Mouse (Mus musculus) gastrocnemius, postnatal 10 days (tissue): ENCODE measurements around the gene BC005537. TPM values are rescaled to one million over a fixed set of nuclear protein-coding genes. Genes with fewer than 3 reads are reported as not detected.
A peak's percentile ranks its signal among the peaks of the same experiment; 100 is the strongest.
"Not testable (repeated sequence)": the region's sequence is repeated elsewhere in the genome, so short reads cannot be mapped to it uniquely, and the experiment has no call there.

Experiments used
- DNase-seq: peaks from one replicate; pipeline ENCODE4 v3.0.0; 2021; ENCODE audit warnings: mixed read lengths
- long read RNA-seq, 2 experiments: library from polyadenylated mRNA; stranded (forward); transcript quantifications; one replicate each; pipeline ENCODE4 v2.0.0; 2021
- total RNA-seq, 2 experiments: library from RNA; stranded (reverse); gene quantifications; 2 replicates each; pipeline ENCODE4 v1.2.3; 2021

The BC005537 gene
- 10 to 100 TPM; 61.1 to 71.3 TPM for total RNA-seq
- long read RNA-seq, experiment 1, full-length matches to known transcripts: 17 of 21 reads
- long read RNA-seq, experiment 1, partial matches to known transcripts: 0 of 21 reads
- long read RNA-seq, experiment 1, other reads (novel, unspliced or antisense): 4 of 21 reads
- long read RNA-seq, experiment 2, full-length matches to known transcripts: 15 of 18 reads
- long read RNA-seq, experiment 2, partial matches to known transcripts: 1 of 18 reads
- long read RNA-seq, experiment 2, other reads (novel, unspliced or antisense): 2 of 18 reads

- peak; percentile 69 for DNase-seq
Measured at GRCm38 (mm10) chr13:24801308-24801921, at the start of gene BC005537. TSS of gene BC005537 (plus strand) at chr13:24801657.

GRCm38 (mm10) chr13:24756756-24757155 is 44.7 kb upstream of the BC005537 start:
- DNase-seq: no peak

GRCm38 (mm10) chr13:24757820-24758564 is 43.5 kb upstream of the BC005537 start:
- DNase-seq: no peak

GRCm38 (mm10) chr13:24759451-24759850 is 42.0 kb upstream of the BC005537 start:
- no peak for DNase-seq

- DNase-seq: no peak
Measured at GRCm38 (mm10) chr13:24760351-24760870, 41.0 kb upstream of the BC005537 start.

- no peak for DNase-seq
Measured at GRCm38 (mm10) chr13:24761083-24761402, 40.4 kb upstream of the BC005537 start.

- peak; percentile 84 for DNase-seq
Measured at GRCm38 (mm10) chr13:24761403-24762227, 39.8 kb upstream of the BC005537 start, which contains the start of gene Gmnn. TSS of gene Gmnn (minus strand) at chr13:24761923.

GRCm38 (mm10) chr13:24762254-24762653 is 39.2 kb upstream of the BC005537 start:
- no peak for DNase-seq

- not testable (repeated sequence) for DNase-seq
Measured at GRCm38 (mm10) chr13:24767809-24768208, 33.6 kb upstream of the BC005537 start.

GRCm38 (mm10) chr13:24771482-24771881 is 30.0 kb upstream of the BC005537 start:
- DNase-seq: not testable (repeated sequence)

- DNase-seq: peak; percentile 27
Measured at GRCm38 (mm10) chr13:24776146-24776844, 25.2 kb upstream of the BC005537 start.

- DNase-seq: no peak
Measured at GRCm38 (mm10) chr13:24778026-24778425, 23.4 kb upstream of the BC005537 start.

GRCm38 (mm10) chr13:24778706-24779380 is 22.6 kb upstream of the BC005537 start:
- DNase-seq: no peak

- no peak for DNase-seq
Measured at GRCm38 (mm10) chr13:24781916-24782315, 19.5 kb upstream of the BC005537 start.

- no peak for DNase-seq
Measured at GRCm38 (mm10) chr13:24786014-24786490, 15.4 kb upstream of the BC005537 start.

GRCm38 (mm10) chr13:24787477-24787876 is 14.0 kb upstream of the BC005537 start:
- DNase-seq: no peak

- DNase-seq: no peak
Measured at GRCm38 (mm10) chr13:24791349-24791748, 10.1 kb upstream of the BC005537 start.

- no peak for DNase-seq
Measured at GRCm38 (mm10) chr13:24792411-24793045, 8.9 kb upstream of the BC005537 start.

GRCm38 (mm10) chr13:24798686-24799085 is 2.8 kb upstream of the BC005537 start:
- no peak for DNase-seq

- DNase-seq: no peak
Measured at GRCm38 (mm10) chr13:24799378-24799777, 2.1 kb upstream of the BC005537 start.
